Comparison of ENCODE assay signal across 28 mouse cellular contexts in genomic region chr7:129303356-129303755, GRCm38 (mm10). TPM values are rescaled to one million over a fixed set of nuclear protein-coding genes. Genes with fewer than 3 reads are reported as not detected.
DNase-seq lines count a peak whose midpoint lies in the region; ATAC-seq and TF ChIP-seq lines count a peak whose summit lies in the region.
"Had no signal": no experiment of that assay in that cellular context is flagged by ENCODE, and none has a peak within 500 bp of the region (broad histone marks: within the 10 kb centered on the region; RNA-seq: fewer than 3 reads in every experiment).

No protein-coding gene starts in this region.

- no peak overlapping the region for H3K9ac ChIP-seq in kidney, postnatal 0 days (ENCODE audit: low read depth, low read length)
- no peak overlapping the region for H3K9ac ChIP-seq in kidney, embryonic 15.5 days
- no peak overlapping the region for H3K9ac ChIP-seq in kidney, embryonic 16.5 days (replicated peaks; ENCODE audit: low read length)
- H3K9ac ChIP-seq: embryonic facial prominence, embryonic 13.5 days; embryonic facial prominence, embryonic 15.5 days; forebrain, embryonic 12.5 days had no signal

- no peak overlapping the region for H3K4me2 ChIP-seq in kidney, postnatal 0 days (ENCODE audit: low read length)
- H3K4me2 ChIP-seq in kidney, embryonic 15.5 days: no peak overlapping the region
- H3K4me2 ChIP-seq in kidney, embryonic 16.5 days (replicated peaks; ENCODE audit: low read depth, low read length): no peak overlapping the region
- H3K4me2 ChIP-seq: embryonic facial prominence, embryonic 13.5 days; embryonic facial prominence, embryonic 15.5 days; forebrain, embryonic 12.5 days had no signal

- no peaks in the 10 kb centered on the region for H3K36me3 ChIP-seq in kidney, postnatal 0 days (ENCODE audit: insufficient read depth, low read length)
- H3K36me3 ChIP-seq in kidney, embryonic 15.5 days: no peaks in the 10 kb centered on the region
- no peaks in the 10 kb centered on the region for H3K36me3 ChIP-seq in kidney, embryonic 16.5 days (ENCODE audit: insufficient read depth, low read length)
- H3K36me3 ChIP-seq: embryonic facial prominence, embryonic 13.5 days; embryonic facial prominence, embryonic 15.5 days; forebrain, embryonic 10.5 days; forebrain, embryonic 12.5 days had no signal

- H3K9me3 ChIP-seq in kidney, postnatal 0 days (replicated peaks; ENCODE audit: low read length): no peaks in the 10 kb centered on the region
- H3K9me3 ChIP-seq in kidney, embryonic 15.5 days (replicated peaks): no peaks in the 10 kb centered on the region
- H3K9me3 ChIP-seq in kidney, embryonic 16.5 days (ENCODE audit: low read length): no peaks in the 10 kb centered on the region
- H3K9me3 ChIP-seq: embryonic facial prominence, embryonic 13.5 days; embryonic facial prominence, embryonic 15.5 days; forebrain, embryonic 10.5 days; forebrain, embryonic 12.5 days had no signal

- WGBS in kidney, postnatal 0 days: 29% methylated on average over 4 of the region's 4 CpGs
- 20% methylated on average over 4 of the region's 4 CpGs for WGBS in kidney, embryonic 15.5 days
- 30% methylated on average over 4 of the region's 4 CpGs for WGBS in kidney, embryonic 16.5 days

- no peak for ATAC-seq in kidney, postnatal 0 days (replicated peaks; ENCODE audit: low FRiP score, low read depth)
- ATAC-seq in kidney, embryonic 15.5 days (replicated peaks; ENCODE audit: low FRiP score): no peak
- ATAC-seq in kidney, embryonic 16.5 days (ENCODE audit: low FRiP score, low TSS enrichment): no peak
- ATAC-seq in megakaryocyte progenitor cell, adult 5-6 weeks (replicated peaks; ENCODE audit: poor library complexity): no peak
- ATAC-seq: forebrain, embryonic 14.5 days; forebrain, embryonic 16.5 days had no signal

- no peaks in the 10 kb centered on the region for H3K4me1 ChIP-seq in kidney, postnatal 0 days (replicated peaks; ENCODE audit: insufficient read depth, low read length)
- peaks cover 12% of the 10 kb centered on the region; the same call in 1 of the 2 replicates for H3K4me1 ChIP-seq in kidney, embryonic 15.5 days
- no peaks in the 10 kb centered on the region for H3K4me1 ChIP-seq in kidney, embryonic 16.5 days (ENCODE audit: insufficient read depth, low read length)

- intact Hi-C loops in left cerebral cortex, postnatal 10 days (cut with DNase I): no loop called here

- DNase-seq in kidney, postnatal 0 days (ENCODE audit: low spot score): peak; percentile 13
- DNase-seq in kidney, postnatal 14 days: peak; percentile 17
- peak; percentile 50 for DNase-seq in embryo, embryonic 10.5 days (ENCODE audit: low spot score)
- DNase-seq in embryo, embryonic 11 days: peak; percentile 54
- no peak for DNase-seq in left cerebral cortex, postnatal 10 days (ENCODE audit: extremely low spot score in 1 of 2, low spot score in 2 of 2)
- DNase-seq: adrenal gland, adult 2 months; adrenal gland, postnatal 10 days; adrenal gland, postnatal 25 days; cerebellum, adult 11 months; cerebellum, adult 18-20 months; cerebellum, adult 8-10 months; cerebellum, adult 9-11 months; cerebellum, postnatal 14 days; cerebellum, postnatal 36 days had no signal

- H3K27me3 ChIP-seq in kidney, postnatal 0 days (ENCODE audit: insufficient read depth, low read length): no peaks in the 10 kb centered on the region
- no peaks in the 10 kb centered on the region for H3K27me3 ChIP-seq in kidney, embryonic 15.5 days
- H3K27me3 ChIP-seq in kidney, embryonic 16.5 days (ENCODE audit: insufficient read depth, low read length): no peaks in the 10 kb centered on the region
- H3K27me3 ChIP-seq: embryonic facial prominence, embryonic 13.5 days; embryonic facial prominence, embryonic 15.5 days; forebrain, embryonic 12.5 days had no signal

- H3K27ac ChIP-seq in kidney, postnatal 0 days: no peak overlapping the region
- no peak overlapping the region for H3K27ac ChIP-seq in kidney, embryonic 15.5 days
- H3K27ac ChIP-seq in kidney, embryonic 16.5 days (ENCODE audit: low read length): no peak overlapping the region
- H3K27ac ChIP-seq: embryonic facial prominence, embryonic 13.5 days; embryonic facial prominence, embryonic 15.5 days; forebrain, embryonic 10.5 days; forebrain, embryonic 12.5 days had no signal

- TF ChIP-seq CTCF in kidney, postnatal 0 days (IDR thresholded peaks at IDR 0.05; ENCODE audit: low read depth): no peak

- no peak overlapping the region for H3K4me3 ChIP-seq in kidney, postnatal 0 days (replicated peaks; ENCODE audit: low read depth, low read length)
- H3K4me3 ChIP-seq in kidney, embryonic 15.5 days (replicated peaks): no peak overlapping the region
- no peak overlapping the region for H3K4me3 ChIP-seq in kidney, embryonic 16.5 days (ENCODE audit: low read length)
- H3K4me3 ChIP-seq: embryonic facial prominence, embryonic 13.5 days; embryonic facial prominence, embryonic 15.5 days; erythroblast, embryonic 14.5 days; forebrain, embryonic 10.5 days; forebrain, embryonic 12.5 days had no signal

RNA-seq across cellular contexts. Expression of gene Plpp4, which starts 46.5 kb away (rescaled TPM):
- polyA plus RNA-seq in kidney, postnatal 0 days (2015; fragmentation: Nextera tagmentation; extraction: Ambion mirVana): 2.1 and 2.4 TPM in 2 replicates
- 2.9 and 3.1 TPM in 2 replicates for polyA plus RNA-seq in kidney, embryonic 15.5 days (2015; fragmentation: Nextera tagmentation; extraction: Ambion mirVana)
- polyA plus RNA-seq in kidney, embryonic 16.5 days (2015; fragmentation: Nextera tagmentation; extraction: Ambion mirVana): 2.2 and 3.4 TPM in 2 replicates
- not detected in 2 replicates for total RNA-seq in megakaryocyte progenitor cell, adult 5-6 weeks (2015)
- total RNA-seq in megakaryocyte progenitor cell, adult 5-6 weeks (2017): not detected in 2 replicates
- total RNA-seq in left cerebral cortex, postnatal 10 days (2021): 10 to 100 TPM in 1 of 2 experiments, 1 to 10 TPM in 1; 7.9 to 12.5 TPM
- total RNA-seq: adrenal gland, adult 2 months; adrenal gland, postnatal 25 days; common myeloid progenitor, adult 5-6 weeks; ES-E14; MEL had no signal
- polyA plus RNA-seq: adrenal gland, adult 2 months; C2C12; erythroblast, embryonic 14.5 days had no signal

Comparison
In these comparisons a context has a peak if more than half of its experiments do, and no peak if none do; other contexts are left out.
1. DNase-seq: peak in kidney, postnatal 0 days (single experiment), kidney, postnatal 14 days (single experiment), embryo, embryonic 10.5 days (single experiment) and embryo, embryonic 11 days (single experiment); none in left cerebral cortex, postnatal 10 days (0 of 2).